Mouse (Mus musculus) c-Kit-positive CD71-negative TER-119-negative erythroid progenitor cells, embryonic 14.5 days (primary cell): Measurements from ENCODE around the gene Kcnh4.
"Not testable (repeated sequence)": the region's sequence is repeated elsewhere in the genome, so short reads cannot be mapped to it uniquely, and the experiment has no call there.

Experiments
- DNase-seq: peaks from one replicate; pipeline ENCODE4 v3.0.0-alpha.2; 2013; ENCODE audit warnings: low read depth

The Kcnh4 gene

DNA sequence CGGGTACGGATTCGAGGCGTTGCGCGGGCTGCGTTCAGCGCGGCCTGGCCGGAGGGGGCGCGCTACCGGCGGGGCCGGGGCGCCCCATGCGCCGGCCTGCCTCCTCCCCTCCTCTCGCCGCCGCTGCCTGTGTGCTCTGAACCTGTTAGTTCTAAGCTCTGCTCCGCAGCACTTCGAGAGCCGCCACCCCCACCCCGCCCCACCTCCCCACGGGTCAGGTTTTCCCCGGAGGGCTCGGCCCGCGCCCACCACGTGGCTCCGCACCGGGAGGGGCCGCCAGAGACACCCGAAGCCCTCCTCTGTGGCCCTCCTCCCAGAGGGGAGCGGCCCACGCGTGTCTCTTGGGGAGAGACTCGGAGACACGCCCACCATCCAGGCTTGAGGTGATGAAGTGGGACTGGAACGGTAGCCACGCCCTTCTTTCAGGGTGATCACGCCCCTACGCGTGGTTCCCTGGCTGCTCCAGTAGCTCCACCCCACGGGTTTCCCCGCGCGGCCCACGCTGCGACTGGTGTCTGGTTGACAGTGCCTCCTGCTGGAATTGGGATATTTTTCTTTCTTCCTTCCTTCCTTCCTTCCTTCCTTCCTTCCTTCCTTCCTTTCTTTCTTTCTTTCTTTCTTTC lies at the start of gene Kcnh4:
Gene Kcnh4 (minus strand): TSS at position 332 of the 623 bp plus-strand sequence.
- no peak for DNase-seq

DNA sequence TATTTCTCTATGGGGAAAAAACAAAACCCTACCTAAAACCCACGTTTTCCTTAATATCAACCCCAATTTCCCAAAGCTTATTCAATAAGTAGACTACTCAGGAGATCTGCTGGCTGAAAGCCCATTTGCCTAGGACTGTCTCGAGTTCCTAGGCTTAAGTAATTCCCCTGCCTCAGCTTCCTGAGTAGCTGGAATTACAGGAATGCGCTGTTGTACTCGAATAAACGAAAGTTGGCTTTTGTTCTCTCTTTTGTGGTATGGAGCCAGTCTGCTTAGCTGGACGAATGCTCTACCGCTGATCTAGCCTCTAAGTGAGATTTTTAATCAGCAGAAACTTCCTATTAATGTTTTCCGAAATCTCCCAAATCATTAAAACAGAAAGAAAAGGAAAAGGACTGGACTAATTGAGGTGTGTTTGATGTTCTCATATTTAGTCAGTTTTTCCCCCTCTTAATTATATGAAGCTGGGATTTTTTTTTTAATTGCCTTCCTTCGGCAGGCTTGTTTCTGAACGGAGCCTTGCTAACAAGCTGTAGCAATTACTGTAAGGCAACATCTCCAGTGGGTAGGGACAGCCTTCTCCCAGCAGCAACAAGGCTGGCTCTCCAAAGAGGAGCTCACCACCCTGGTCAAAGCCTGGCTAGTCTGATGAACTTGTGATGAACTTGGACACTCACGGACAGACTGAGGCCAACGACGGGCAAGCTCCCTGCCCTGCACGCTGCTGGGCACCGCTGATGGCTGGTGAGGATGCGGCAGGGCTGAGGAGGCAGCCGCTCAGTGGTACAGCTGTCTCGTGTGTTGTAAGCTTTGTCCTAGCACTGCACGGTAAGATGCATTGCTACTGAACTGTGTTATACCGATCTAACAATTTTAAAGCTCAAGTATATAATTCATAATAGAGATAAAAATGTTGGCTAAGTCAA lies 46.9 kb upstream of the Kcnh4 start:
- DNase-seq = no peak

DNA sequence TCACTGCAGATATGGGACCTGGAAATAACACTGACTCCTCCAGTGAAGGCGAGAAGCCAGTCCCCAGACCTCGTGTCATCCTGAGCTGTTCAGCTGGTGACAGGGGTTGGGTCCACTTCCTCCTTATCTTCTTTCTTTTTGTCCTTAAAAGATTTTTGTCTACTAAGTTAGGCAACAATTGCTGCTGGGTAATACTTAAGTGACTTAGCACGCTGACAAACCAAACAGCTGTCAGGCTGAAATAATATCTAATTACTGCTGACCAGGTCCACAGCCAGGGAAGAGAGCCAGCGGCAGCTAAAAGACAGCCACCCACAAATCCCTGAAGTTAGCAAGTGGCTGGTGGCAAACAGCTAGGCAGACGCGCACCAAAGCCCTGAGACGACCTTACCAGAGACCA lies 45.8 kb upstream of the Kcnh4 start:
- DNase-seq = no peak

DNA sequence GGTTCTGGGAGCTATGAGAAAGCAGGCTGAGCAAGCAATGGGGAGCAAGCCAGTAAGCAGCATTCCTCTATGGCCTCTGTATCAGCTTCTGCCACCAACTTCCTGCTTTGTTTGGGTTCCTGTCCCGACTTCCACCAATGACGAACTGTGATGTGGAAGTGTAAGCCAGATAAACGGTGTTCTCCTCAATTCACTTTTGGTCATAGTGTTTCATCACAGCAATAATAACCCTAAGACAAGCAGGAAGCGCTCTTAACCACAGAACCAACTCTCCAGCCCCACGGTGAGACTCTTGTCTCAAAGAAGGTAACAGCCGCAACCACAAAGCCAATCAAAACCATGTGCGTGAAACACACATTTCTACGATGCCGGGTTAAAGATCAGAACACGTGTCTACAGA lies 44.7 kb upstream of the Kcnh4 start:
- no peak for DNase-seq

DNA sequence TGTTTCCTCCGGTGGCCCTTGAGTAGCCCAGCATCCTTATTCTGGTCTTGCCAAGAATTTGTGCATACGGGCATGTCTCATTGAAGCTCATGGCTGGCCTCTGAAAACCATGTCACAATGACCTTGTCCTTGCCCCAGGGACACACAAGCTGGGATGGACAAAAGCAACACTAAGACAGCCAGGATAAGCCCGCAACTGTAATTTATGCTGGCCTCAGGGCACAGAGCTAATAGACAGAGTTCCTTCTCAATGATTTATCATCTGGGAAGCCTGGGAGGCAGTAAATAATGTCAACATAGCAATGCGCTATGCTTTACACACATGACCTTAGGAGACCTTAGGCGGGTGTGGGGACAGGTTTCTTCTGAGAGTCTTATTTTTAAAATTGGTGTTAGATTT lies 39.7 kb upstream of the Kcnh4 start:
- no peak for DNase-seq

DNA sequence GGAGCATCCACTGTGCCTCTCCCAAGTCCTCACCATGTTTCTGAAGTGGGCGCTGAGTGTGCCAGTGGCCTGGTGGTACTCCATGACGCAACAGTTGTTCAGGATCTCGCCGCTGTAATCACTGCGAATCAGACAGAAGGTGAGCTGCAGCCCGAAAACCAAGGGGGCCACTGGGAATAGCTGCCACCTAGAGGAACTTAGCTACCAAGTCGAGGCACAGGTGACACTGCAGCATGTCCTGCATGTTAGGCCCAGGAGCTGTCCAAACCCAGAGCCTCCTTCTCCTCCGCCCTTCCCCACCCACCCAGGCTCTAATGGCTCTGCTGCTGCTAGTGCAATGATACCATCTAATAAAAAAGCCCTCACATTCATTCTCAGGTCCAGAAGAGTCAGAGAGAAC lies 36.8 kb upstream of the Kcnh4 start:
- DNase-seq = no peak

DNA sequence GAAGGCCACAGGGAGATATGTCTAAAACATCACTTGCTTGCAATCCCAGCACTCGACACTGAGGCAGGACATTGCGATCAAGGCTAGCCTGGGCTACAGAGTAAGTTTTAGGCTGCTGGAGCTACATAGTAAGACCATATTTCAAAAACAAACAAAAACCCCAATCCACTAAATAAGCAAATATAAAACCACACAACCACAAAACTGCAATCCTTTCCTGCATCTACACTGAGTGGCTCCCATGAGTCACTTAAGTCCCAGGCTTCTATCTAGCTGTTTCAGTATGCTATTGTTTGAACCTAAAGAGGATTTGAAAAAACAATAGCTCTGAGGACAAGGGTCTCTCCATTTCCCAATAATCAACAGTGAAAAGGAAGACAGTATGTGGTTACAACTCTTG lies 35.6 kb upstream of the Kcnh4 start:
- no peak for DNase-seq

DNA sequence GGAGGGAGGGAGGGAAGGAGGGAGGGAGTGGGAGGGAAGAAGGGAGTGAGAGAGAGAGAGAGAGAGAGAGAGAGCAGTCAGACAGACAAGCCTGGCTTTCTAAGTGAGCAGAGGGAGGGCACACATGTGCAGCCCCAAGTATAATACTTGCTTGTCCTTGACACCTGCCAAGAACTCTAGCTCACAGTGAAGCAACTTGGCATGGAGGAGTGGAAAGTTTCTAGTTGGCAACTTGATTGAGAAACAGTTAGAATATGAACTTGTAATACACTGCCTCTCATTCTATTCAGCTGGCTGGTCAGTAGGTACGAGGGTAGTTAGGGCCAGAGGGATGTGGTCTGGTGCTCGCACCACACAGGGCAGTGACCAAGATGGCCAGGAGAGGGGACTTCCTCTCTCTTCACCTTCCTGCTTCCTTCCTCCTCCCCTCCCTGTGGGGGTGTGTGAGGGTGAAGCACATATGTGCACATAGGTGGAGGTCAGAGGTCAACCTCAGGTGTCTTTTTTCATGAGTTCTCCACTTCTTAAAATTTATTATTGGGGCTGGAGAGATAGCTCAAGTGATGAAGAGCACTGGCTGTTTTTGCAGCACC lies 31.8 kb upstream of the Kcnh4 start:
- DNase-seq = no peak

DNA sequence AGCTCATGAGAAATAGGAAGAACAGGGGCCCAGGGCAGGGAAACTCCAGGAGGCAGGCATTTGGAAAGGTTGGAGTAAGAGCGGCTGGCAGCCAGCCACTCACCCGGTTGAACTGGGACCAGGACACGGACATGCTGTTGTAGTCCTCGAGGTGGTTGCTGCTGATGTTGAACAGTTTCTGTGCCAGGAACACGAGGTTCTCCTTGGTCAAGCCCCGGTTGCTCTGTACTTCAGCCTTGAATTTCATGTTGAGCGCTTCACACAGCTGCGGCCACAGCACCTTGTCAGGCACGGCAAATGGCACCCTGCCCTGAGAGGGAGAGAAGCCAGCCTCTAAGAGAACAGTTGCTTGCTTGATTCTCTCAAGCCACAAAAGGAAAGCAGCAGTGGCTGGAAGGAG lies 30.9 kb upstream of the Kcnh4 start:
- DNase-seq = not testable (repeated sequence)

DNA sequence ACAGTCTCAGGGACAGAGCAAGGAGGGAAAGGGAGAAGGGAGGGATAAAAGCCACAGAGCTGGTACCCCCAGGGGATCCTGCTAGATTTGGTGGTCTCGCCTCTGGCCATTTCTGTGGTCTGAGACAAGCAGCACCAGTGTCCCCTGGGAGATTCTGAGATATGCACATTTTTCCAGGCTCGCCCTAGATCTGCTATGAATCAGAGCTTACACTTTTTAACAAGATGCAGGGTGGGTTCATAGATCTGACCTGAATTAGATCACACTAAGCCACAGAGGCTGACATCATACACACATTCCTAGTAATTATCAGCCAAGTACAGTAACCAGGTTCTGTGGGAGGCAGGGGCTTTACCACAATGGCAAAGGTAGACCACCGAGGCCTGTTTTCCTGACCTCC lies 30.0 kb upstream of the Kcnh4 start:
- no peak for DNase-seq

DNA sequence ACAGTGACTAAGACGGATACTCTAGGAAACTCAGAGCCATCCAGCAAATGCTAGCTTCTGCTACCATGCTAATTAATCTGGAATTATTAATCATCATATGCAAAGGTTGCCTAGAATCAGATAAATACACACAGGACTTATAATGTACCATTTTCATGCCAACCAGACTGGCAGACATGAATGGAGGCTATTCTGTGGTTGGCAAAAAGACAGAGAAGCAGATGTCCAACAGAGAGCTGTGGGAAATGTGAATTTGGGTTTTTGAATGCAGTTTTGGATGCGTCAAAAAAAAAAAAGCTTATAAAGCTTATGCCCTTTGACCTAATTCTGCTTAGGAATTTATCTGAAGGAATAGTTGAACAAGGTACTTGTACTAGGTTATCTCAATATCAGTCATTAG lies 26.0 kb upstream of the Kcnh4 start:
- no peak for DNase-seq

DNA sequence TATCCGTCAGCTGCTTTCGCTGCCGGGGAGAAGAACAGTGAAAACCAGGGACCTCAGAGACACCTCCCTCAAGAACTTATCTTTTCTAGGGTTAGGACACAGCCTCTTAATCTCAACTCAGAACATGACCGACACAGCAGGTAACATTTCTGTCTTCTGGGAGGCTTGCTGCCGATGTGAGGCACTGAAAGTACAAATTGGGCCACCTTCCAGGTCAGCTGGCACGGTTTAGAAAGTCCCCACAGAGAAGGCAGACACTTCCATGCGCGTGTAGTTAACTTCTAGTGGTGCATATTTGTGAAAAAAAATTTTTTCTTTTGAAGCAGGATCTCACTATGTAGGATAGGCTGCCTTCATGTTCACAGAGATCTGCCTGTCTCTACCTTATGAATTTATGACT lies 24.5 kb upstream of the Kcnh4 start:
- DNase-seq = no peak

DNA sequence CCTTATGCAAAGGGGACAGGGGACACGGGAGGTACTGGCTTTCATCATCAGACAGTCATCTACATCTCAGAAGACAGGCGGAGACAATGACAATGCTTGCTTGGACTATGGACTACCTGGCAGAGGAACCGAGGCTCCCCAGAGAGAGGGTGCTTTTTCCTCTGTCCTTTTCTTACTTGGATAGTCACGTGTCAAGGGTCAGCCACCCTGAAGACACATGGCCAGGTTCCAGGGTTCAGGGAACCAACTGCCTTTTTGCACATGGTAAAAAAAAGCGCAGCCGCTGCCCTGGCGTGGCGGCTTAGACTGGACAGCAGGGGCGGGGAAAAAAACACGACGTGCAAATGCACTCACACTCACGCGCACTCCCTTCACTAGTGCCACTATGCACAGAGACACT lies 22.8 kb upstream of the Kcnh4 start:
- no peak for DNase-seq

DNA sequence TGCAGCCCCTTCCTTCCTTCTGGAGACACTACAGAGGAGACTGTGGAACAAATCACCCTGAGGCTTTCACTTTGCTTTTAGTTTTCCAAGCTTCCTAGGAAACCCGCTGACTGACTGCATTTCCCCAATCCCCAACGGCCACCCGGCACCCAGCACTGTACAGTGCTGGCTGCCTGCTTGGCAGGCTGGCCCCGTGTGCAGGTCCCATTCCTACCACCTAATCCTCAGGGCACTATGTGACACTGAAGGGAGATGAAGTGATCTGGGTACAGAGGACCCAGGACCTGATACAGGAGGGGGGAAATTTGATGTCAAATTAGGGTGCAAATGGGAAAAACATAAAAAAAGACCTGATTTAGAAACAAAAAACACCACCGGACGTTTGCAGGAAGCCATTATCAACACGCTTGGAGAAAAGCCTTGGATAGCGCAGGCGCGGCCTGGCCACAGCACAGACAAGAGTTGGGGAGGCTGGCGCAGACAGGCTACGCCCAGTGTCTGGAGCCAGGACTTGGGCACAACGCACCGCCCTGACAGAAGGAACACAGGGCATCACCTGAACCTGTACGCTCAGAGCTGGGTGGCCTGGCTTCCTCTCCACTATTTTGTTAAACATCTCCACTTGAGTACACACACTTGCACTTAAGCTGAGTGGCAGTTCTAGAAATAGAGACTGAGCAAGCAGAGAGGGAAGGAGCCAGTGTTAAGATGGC lies 22.2 kb upstream of the Kcnh4 start:
- no peak for DNase-seq

DNA sequence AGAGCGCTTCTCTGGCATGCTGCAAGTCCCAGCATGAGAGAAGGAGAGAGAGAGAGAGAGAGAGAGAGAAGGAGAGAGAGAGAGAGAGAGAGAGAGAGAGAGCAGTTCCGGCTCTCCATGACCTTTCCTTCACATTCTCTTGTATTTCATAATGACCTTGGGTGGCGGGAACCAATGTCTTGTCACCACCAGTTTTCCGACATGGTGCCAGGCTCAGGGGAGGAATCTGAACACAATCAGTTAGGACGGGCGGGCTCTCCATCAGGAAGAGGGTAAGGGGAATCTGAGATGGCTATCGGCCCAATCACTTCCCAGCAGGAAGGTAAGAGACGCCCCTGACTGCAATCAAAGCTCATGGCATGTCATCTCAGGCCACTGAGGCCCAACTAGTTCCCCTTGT lies 20.5 kb upstream of the Kcnh4 start:
- no peak for DNase-seq

DNA sequence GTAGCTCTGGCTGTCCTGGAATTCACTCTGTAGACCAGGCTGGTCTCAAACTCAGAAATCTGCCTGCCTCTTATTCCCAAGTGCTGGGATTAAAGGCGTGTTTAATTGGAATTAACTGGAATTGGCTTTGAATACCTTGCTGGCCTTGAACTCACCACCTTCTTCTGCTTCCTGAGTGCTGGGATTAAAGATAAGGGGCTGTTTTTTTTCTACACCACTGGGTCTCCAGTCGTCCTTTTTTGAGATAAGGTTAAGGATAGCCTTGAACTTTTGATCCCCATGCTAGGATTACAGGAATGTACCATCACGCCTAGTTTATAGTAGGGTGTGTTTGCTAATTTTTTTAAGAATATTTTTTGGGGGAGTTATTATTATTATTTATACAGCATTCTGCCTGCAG lies 18.3 kb upstream of the Kcnh4 start:
- DNase-seq = no peak

DNA sequence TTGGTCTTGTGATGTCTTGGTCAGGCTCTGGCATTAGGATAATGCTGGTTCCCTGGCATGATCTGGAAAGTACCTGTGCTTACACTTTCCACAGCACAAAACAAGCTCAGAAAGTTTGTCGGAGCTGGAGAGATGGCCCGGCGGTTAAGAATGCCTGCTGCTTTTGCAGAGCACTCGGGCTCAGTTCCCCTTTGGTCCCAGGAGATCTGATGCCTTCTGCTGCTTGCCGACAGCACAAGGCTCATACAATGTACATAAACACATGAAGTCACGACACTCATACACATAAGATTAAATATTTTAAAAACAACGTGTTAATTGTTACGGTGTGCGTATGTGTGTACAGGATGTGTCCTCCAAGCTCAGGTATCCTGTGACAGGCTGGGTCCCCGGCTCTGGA lies 16.2 kb upstream of the Kcnh4 start:
- DNase-seq = no peak

DNA sequence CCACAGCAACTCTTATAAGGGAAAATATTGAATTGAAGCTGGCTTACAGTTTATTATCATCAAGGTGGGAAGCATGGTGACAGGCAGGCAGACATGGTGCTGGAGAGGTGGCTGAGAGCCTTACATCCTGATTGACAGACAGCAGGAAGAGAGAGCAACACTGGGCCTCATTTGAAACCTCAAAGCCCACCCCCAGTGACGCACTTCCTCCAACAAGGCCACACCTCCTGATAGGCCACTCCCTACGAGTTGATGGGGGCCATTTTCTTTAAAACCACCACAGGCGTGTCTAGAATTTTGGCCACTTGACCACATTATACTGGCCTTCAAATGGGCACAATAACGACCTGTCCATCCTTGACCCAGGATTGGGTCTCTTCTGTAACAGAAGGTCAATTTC lies 14.5 kb upstream of the Kcnh4 start:
- no peak for DNase-seq

DNA sequence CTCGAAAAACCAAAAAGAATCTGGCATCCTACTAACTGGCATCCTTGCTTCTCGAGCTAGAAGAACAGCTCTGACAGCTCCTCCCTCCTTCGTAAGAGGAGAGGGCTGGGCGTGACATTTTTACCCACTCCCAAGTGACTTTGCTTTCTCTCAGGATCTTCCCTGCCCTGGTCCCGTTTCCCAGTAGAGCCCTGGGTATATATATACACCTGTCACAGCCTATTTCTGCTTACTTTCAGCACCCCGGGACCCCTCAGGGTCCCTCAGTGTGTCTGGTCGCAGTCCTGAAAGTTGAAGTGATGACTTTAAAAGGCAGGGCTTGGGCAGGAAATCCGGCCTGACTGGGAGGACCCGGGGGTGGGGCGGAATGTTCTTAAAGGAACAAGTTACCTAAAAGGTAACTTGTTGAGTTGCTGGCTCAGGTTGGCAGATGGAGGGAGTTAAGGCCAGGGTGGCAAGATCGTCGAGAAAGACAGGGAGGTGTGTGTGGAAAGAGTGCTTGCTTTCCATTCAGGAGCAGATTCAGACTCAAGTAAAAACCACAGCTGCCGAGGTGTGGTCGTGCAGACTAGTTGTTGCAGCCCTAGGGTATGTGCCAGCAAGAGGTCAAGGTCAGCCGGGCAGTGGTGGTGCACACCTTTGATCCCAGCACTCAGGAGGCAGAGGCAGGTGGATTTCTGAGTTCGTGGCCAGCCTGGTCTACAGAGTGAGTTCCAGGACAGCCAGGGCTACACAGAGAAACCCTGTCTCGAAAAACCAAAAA lies 11.1 kb upstream of the Kcnh4 start, which contains the start of gene Ghdc:
Gene Ghdc (minus strand): TSS at position 312 of the 763 bp plus-strand sequence.
- DNase-seq = peak; percentile 64

DNA sequence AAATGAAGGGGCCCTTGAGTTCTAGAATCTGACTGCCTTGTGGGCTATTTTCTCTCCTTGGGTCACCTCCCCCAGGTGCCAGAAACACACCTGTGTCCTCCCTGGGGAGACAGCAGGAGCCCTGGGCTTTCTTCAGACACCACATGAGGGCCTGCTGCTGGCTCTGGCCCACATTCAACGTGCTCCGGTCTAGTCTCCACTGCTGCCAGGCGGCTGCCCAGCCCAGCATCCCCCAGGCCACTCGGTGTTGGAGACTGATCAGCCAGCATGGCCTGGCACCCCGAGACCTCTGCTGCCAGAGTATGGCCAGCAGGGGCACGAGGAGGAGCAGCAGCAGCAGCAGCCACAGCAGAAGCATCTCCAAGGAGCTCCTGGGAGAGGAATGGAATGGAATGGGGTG lies 10.2 kb upstream of the Kcnh4 start:
- DNase-seq = no peak

DNA sequence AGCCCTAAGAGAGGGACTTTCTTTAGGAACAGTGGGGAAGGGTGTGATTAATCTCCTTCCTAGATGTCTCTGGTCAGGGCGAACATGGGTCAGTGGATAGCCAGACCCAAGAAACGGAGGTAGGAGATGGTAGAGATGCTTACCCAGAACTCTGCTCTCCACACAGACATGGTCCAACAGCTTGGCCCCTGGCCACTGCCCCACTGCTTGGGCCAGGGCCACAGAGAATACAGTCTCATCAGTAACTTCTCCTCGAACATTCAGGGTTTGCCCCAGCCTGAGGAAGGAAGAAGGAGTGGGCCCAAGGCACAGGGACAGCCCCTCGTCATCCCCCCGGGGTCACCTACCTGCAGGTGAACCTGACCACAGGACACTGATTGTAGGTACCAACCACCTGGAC lies 8.1 kb upstream of the Kcnh4 start:
- no peak for DNase-seq

DNA sequence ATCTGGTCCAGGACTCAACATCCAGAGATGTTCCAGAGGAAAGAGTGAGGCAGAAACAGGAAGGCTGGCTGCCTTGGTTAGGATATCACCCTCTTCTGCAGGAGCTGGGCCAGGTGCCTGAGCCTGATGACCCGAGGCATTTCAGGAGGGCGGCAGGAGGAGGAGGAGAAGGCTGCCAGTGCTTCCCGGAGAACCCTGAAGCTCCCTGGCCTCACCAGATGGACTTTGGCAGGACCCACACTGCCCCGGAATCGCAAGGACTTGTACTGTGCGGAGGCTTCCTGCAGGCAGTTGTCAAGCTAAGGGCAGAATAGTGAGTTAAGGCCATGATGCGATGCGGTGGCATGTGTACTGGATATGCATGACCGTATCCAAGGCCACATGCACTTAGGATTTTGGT lies 7.0 kb upstream of the Kcnh4 start:
- DNase-seq = no peak
